Mouse (Mus musculus): ENCODE measurements at regions not wholly inside any gene's neighbourhood (a gene's known extent, or its start where the extent isn't known, plus 50 kb on each side); places are given as distances from the start of the nearest gene placed in this dataset.

GRCm38 (mm10) chr16:50700123-50700522 lies 109.2 kb upstream of the Ccdc54 start:
- no peak overlapping the region for H3K9ac ChIP-seq (replicated peaks; ENCODE audit: low read depth)
- DNase-seq (ENCODE audit: low spot score) = peak; percentile 7

GRCm38 (mm10) chr16:50697722-50698121 lies 106.8 kb upstream of the Ccdc54 start:
- Histone ChIP-seq H3K9ac (replicated peaks; ENCODE audit: low read depth) (no peak overlapping the region), H3K27ac (ENCODE audit: low read length) (no peak overlapping the region), H3K4me1 (ENCODE audit: insufficient read depth, low read depth, low read length) (no peaks in the 10 kb centered on the region), H3K9me3 (ENCODE audit: low read length) (no peaks in the 10 kb centered on the region), H3K36me3 (ENCODE audit: insufficient read depth, low read length) (no peaks in the 10 kb centered on the region), H3K27me3 (replicated peaks; ENCODE audit: insufficient read depth, low read length) (no peaks in the 10 kb centered on the region), H3K4me2 (replicated peaks; ENCODE audit: low read depth, low read length) (no peak overlapping the region), H3K4me3 (ENCODE audit: low read depth, low read length) (no peak overlapping the region)
- 80% methylated on average over 2 of the region's 2 CpGs for WGBS
- no peak for DNase-seq (ENCODE audit: low spot score)
- TF ChIP-seq CTCF (IDR thresholded peaks at IDR 0.05) (no peak), EP300 (IDR thresholded peaks at IDR 0.05) (no peak)
- no peak for ATAC-seq

More at GRCm38 (mm10) chr16:50700123-50700522, 109.2 kb upstream of the Ccdc54 start:
- 53% methylated on average over 2 of the region's 2 CpGs for WGBS
- no peak overlapping the region for H3K4me3 ChIP-seq (ENCODE audit: low read depth, low read length)
- no peak overlapping the region for H3K27ac ChIP-seq (ENCODE audit: low read length)
- TF ChIP-seq CTCF (IDR thresholded peaks at IDR 0.05) (no peak), EP300 (IDR thresholded peaks at IDR 0.05) (no peak)
- no peak for ATAC-seq
- H3K36me3 ChIP-seq (ENCODE audit: insufficient read depth, low read length) = no peaks in the 10 kb centered on the region
- H3K27me3 ChIP-seq (replicated peaks; ENCODE audit: insufficient read depth, low read length) = no peaks in the 10 kb centered on the region
- H3K4me1 ChIP-seq (ENCODE audit: insufficient read depth, low read depth, low read length) = no peaks in the 10 kb centered on the region
- no peaks in the 10 kb centered on the region for H3K9me3 ChIP-seq (ENCODE audit: low read length)
- H3K4me2 ChIP-seq (replicated peaks; ENCODE audit: low read depth, low read length) = no peak overlapping the region

- no peaks in the 10 kb centered on the region for H3K27me3 ChIP-seq (replicated peaks; ENCODE audit: insufficient read depth, low read length)
- DNase-seq (ENCODE audit: low spot score) (no peak), ATAC-seq (no peak)
- no peak overlapping the region for H3K27ac ChIP-seq (ENCODE audit: low read length)
- H3K36me3 ChIP-seq (ENCODE audit: insufficient read depth, low read length) = no peaks in the 10 kb centered on the region
- 74% methylated on average over 4 of the region's 4 CpGs for WGBS
- no peak overlapping the region for H3K4me2 ChIP-seq (replicated peaks; ENCODE audit: low read depth, low read length)
- no peak overlapping the region for H3K4me3 ChIP-seq (ENCODE audit: low read depth, low read length)
- no peaks in the 10 kb centered on the region for H3K9me3 ChIP-seq (ENCODE audit: low read length)
- no peaks in the 10 kb centered on the region for H3K4me1 ChIP-seq (ENCODE audit: insufficient read depth, low read depth, low read length)
- H3K9ac ChIP-seq (replicated peaks; ENCODE audit: low read depth) = no peak overlapping the region
- no peak for TF ChIP-seq EP300 (IDR thresholded peaks at IDR 0.05)
- TF ChIP-seq CTCF (IDR thresholded peaks at IDR 0.05) = no peak
Observed at GRCm38 (mm10) chr16:50696052-50696451, 105.1 kb upstream of the Ccdc54 start.

GRCm38 (mm10) chr16:50694045-50694444 lies 103.1 kb upstream of the Ccdc54 start:
- Histone ChIP-seq H3K27ac (ENCODE audit: low read length) (no peak overlapping the region), H3K4me1 (ENCODE audit: insufficient read depth, low read depth, low read length) (no peaks in the 10 kb centered on the region), H3K4me3 (ENCODE audit: low read depth, low read length) (no peak overlapping the region), H3K36me3 (ENCODE audit: insufficient read depth, low read length) (no peaks in the 10 kb centered on the region), H3K9me3 (ENCODE audit: low read length) (no peaks in the 10 kb centered on the region), H3K9ac (replicated peaks; ENCODE audit: low read depth) (no peak overlapping the region), H3K27me3 (replicated peaks; ENCODE audit: insufficient read depth, low read length) (no peaks in the 10 kb centered on the region), H3K4me2 (replicated peaks; ENCODE audit: low read depth, low read length) (no peak overlapping the region)
- 53% methylated on average over 2 of the region's 2 CpGs for WGBS
- ATAC-seq = no peak
- TF ChIP-seq EP300 (IDR thresholded peaks at IDR 0.05) (no peak), CTCF (IDR thresholded peaks at IDR 0.05) (no peak)
- no peak for DNase-seq (ENCODE audit: low spot score)

GRCm38 (mm10) chr16:50690818-50691217 lies 99.9 kb upstream of the Ccdc54 start:
- no peak overlapping the region for H3K27ac ChIP-seq (ENCODE audit: low read length)
- no peak overlapping the region for H3K4me3 ChIP-seq (ENCODE audit: low read depth, low read length)
- WGBS = 61% methylated on average over 7 of the region's 7 CpGs
- no peaks in the 10 kb centered on the region for H3K36me3 ChIP-seq (ENCODE audit: insufficient read depth, low read length)
- TF ChIP-seq EP300 (IDR thresholded peaks at IDR 0.05) (no peak), CTCF (IDR thresholded peaks at IDR 0.05) (no peak)
- H3K4me1 ChIP-seq (ENCODE audit: insufficient read depth, low read depth, low read length) = no peaks in the 10 kb centered on the region
- H3K4me2 ChIP-seq (replicated peaks; ENCODE audit: low read depth, low read length) = no peak overlapping the region
- no peaks in the 10 kb centered on the region for H3K27me3 ChIP-seq (replicated peaks; ENCODE audit: insufficient read depth, low read length)
- ATAC-seq = no peak
- H3K9ac ChIP-seq (replicated peaks; ENCODE audit: low read depth) = no peak overlapping the region
- DNase-seq (ENCODE audit: low spot score) = no peak
- H3K9me3 ChIP-seq (ENCODE audit: low read length) = no peaks in the 10 kb centered on the region

- Histone ChIP-seq H3K27ac (ENCODE audit: low read length) (no peak overlapping the region), H3K9me3 (ENCODE audit: low read length) (no peaks in the 10 kb centered on the region), H3K4me2 (replicated peaks; ENCODE audit: low read depth, low read length) (peak overlapping the region; percentile 33), H3K4me1 (ENCODE audit: insufficient read depth, low read depth, low read length) (no peaks in the 10 kb centered on the region), H3K4me3 (ENCODE audit: low read depth, low read length) (peak overlapping the region; percentile 23), H3K36me3 (ENCODE audit: insufficient read depth, low read length) (no peaks in the 10 kb centered on the region), H3K9ac (replicated peaks; ENCODE audit: low read depth) (no peak overlapping the region), H3K27me3 (replicated peaks; ENCODE audit: insufficient read depth, low read length) (no peaks in the 10 kb centered on the region)
- ATAC-seq = no peak
- 42% methylated on average over 10 of the region's 10 CpGs for WGBS
- TF ChIP-seq EP300 (IDR thresholded peaks at IDR 0.05) (no peak), CTCF (IDR thresholded peaks at IDR 0.05) (no peak)
- DNase-seq (ENCODE audit: low spot score) = peak; percentile 14
Observed at GRCm38 (mm10) chr16:50689525-50689924, 98.6 kb upstream of the Ccdc54 start.
